8 mouse cellular contexts compared by ENCODE assay signal in the genomic region with DNA sequence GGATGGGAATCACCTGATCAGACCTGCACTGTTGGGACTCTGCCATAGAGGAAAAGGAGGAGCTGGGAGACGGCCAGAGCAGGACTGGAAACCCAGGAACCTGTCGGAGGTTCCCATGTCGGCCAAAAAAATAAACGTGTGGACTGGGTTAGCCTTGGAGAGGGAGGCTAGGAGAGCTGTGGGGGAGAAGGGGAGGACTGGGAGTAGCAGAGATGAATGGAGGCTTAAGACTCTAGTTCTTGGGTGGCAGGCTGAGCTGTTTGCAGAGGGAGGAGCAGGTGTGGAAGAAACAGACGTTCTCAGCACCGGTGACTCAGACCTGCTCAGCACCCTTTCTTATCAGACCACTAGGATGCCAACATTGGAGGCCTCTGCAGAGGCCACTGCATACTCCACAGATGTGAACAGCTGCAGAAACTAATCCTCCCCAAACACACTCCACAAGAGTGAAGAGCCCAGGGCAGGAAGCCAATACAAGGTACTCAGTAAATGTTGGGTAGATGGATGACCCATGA. TPM values are rescaled to one million over a fixed set of nuclear protein-coding genes. Genes with fewer than 3 reads are reported as not detected.
DNase-seq lines count a peak whose midpoint lies in the region; ATAC-seq and TF ChIP-seq lines count a peak whose summit lies in the region.

No protein-coding gene starts in this region.

- H3K4me3 ChIP-seq in bone marrow, adult 2 months (replicated peaks; ENCODE audit: control insufficient read depth, low read depth, low read length): peak overlapping the region; percentile 5
- H3K4me3 ChIP-seq in forebrain, embryonic 12.5 days (replicated peaks): no peak overlapping the region; the same call in 1 of the 2 replicates

- no peak overlapping the region for H3K27ac ChIP-seq in bone marrow, adult 2 months (ENCODE audit: control insufficient read depth, insufficient read depth, low read depth, low read length, poor library complexity)
- H3K27ac ChIP-seq in forebrain, embryonic 12.5 days: no peak overlapping the region

- WGBS in bone marrow, adult 2 months: 64% methylated on average over 6 of the region's 6 CpGs
- 44% methylated on average over 6 of the region's 6 CpGs for WGBS in forebrain, embryonic 12.5 days

- no peaks in the 10 kb centered on the region for H3K36me3 ChIP-seq in forebrain, embryonic 12.5 days (replicated peaks)

- no peak for TF ChIP-seq CTCF in bone marrow, adult 2 months (IDR thresholded peaks at IDR 0.05; ENCODE audit: control insufficient read depth, insufficient read depth, low read length)

- no peak overlapping the region for H3K9ac ChIP-seq in forebrain, embryonic 12.5 days

- no peak for TF ChIP-seq POLR2A in bone marrow, adult 2 months (IDR thresholded peaks at IDR 0.05; ENCODE audit: borderline replicate concordance, control insufficient read depth, low read depth, low read length)

- peaks cover 20% of the 10 kb centered on the region for H3K27me3 ChIP-seq in forebrain, embryonic 12.5 days

- no peaks in the 10 kb centered on the region for H3K9me3 ChIP-seq in forebrain, embryonic 12.5 days

- peak overlapping the region; percentile 92 for H3K4me2 ChIP-seq in forebrain, embryonic 12.5 days

- ATAC-seq in forebrain, embryonic 12.5 days (ENCODE audit: low FRiP score): no peak

- DNase-seq in kidney, adult 18-20 months: peak; percentile 70
- DNase-seq in kidney, postnatal 14 days: no peak
- DNase-seq in lung, postnatal 36 days: peak; percentile 43
- no peak for DNase-seq in thymus, postnatal 0 days (ENCODE audit: low spot score)
- DNase-seq in spleen, postnatal 36 days (ENCODE audit: low spot score in 2 of 2): no peak
- DNase-seq in gastrocnemius, adult 8-10 months (ENCODE audit: low spot score in 2 of 2): no peak

- H3K4me1 ChIP-seq in bone marrow, adult 2 months (ENCODE audit: control insufficient read depth, insufficient read depth, low read length): peaks cover 2% of the 10 kb centered on the region
- peaks cover 8% of the 10 kb centered on the region for H3K4me1 ChIP-seq in forebrain, embryonic 12.5 days

RNA-seq across cellular contexts. Expression of gene Sfxn5, which starts 1.9 kb away (rescaled TPM):
- 14.5 and 27.9 TPM in 2 replicates for polyA plus RNA-seq in bone marrow, adult 2 months (2011; ENCODE audit: insufficient read depth, insufficient read length, low replicate concordance, missing spikeins)
- 16.8 and 17.2 TPM in 2 replicates for polyA plus RNA-seq in forebrain, embryonic 12.5 days (2016; fragmentation: Nextera tagmentation; extraction: Ambion mirVana)
- polyA plus RNA-seq in thymus, postnatal 0 days (2015; fragmentation: Nextera tagmentation; extraction: Ambion mirVana): 4.4 and 5.1 TPM in 2 replicates
- 1 to 10 TPM; 4.2 to 6.0 (median 5.5) TPM for total RNA-seq in gastrocnemius, adult 8-10 months (2022)

RNA-seq across cellular contexts. Expression of gene Rab11fip5, which starts 43.2 kb away (rescaled TPM):
- polyA plus RNA-seq in bone marrow, adult 2 months (2011; ENCODE audit: insufficient read depth, insufficient read length, low replicate concordance, missing spikeins): 1.7 and 3.8 TPM in 2 replicates
- 6.8 and 8.2 TPM in 2 replicates for polyA plus RNA-seq in forebrain, embryonic 12.5 days (2016; fragmentation: Nextera tagmentation; extraction: Ambion mirVana)
- polyA plus RNA-seq in thymus, postnatal 0 days (2015; fragmentation: Nextera tagmentation; extraction: Ambion mirVana): 4.3 and 4.7 TPM in 2 replicates
- total RNA-seq in gastrocnemius, adult 8-10 months (2022): 10 to 100 TPM; 23.8 to 35.6 (median 30.0) TPM

Comparison
In these comparisons a context has a peak if more than half of its experiments do, and no peak if none do; other contexts are left out.
1. DNase-seq: peak in kidney, adult 18-20 months (single experiment) and lung, postnatal 36 days (single experiment); none in kidney, postnatal 14 days (single experiment), thymus, postnatal 0 days (single experiment), spleen, postnatal 36 days (0 of 2) and gastrocnemius, adult 8-10 months (0 of 2).